Mouse (Mus musculus) splenic B cell, adult 2 months (primary cell): Measurements from ENCODE around the gene Zfp319.
"Not testable (repeated sequence)": the region's sequence is repeated elsewhere in the genome, so short reads cannot be mapped to it uniquely, and the experiment has no call there.

ENCODE experiments used
- DNase-seq: peaks from one replicate; pipeline ENCODE4 v3.0.0-alpha.2; 2011; ENCODE audit warnings: low read depth, low spot score
- H3K27me3 ChIP-seq: 2 replicates; pipeline ENCODE4 v1.6.1; 2012; ENCODE audit warnings: mild to moderate bottlenecking, low read length, moderate library complexity, mixed read lengths; ENCODE audit not compliant: control insufficient read depth, poor library complexity, insufficient read depth, severe bottlenecking
- H3K36me3 ChIP-seq: 2 replicates; pipeline ENCODE4 v1.6.1; 2012; ENCODE audit warnings: mild to moderate bottlenecking, low read length, moderate library complexity, mixed read lengths; ENCODE audit not compliant: control insufficient read depth, poor library complexity, insufficient read depth, severe bottlenecking

Zfp319 gene

DNA sequence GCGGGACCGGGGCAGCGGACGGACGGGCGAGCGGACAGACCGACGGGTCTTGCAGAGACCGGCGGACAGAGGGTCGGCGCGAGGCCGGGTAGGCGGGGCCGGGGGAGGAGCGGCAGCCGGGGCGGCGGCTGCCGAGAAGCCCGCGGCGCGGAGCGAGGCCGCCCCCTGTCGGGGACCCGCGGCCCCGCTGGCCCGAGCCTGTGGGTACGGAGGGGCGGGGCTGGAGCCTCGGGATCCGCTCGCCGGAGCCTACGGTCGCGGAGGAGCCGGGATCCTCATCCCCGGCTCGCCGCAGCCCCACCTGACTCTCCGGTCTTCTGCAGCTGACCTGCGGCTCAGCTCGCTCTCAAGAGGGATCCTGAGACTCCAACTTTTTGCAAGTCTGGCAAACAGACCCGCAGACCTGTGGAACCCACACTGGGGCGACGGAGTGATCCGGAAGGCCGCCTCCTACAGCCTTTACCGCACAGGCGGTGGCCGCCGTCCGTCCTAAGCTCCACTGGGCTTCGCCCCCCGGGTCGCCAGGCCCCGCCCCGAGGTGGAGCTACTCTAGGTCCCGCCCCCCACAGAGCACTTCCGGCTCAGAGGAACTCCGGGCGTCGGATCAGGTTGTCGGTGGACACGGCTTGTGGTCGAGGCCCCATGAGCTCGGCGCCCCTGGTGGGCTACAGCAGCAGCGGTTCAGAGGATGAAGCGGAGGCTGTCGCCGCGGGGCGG, at the start of gene Zfp319, which contains the start of gene Usb1:
Zfp319 (minus strand) TSS at position 231 of the 717 bp plus-strand sequence.
Usb1 (plus strand) TSS at position 565 of the 717 bp plus-strand sequence.
- Histone ChIP-seq H3K36me3 (peaks cover 6% of the 10 kb centered on the region), H3K27me3 (no peaks in the 10 kb centered on the region)
- peak; percentile 96 for DNase-seq

DNA sequence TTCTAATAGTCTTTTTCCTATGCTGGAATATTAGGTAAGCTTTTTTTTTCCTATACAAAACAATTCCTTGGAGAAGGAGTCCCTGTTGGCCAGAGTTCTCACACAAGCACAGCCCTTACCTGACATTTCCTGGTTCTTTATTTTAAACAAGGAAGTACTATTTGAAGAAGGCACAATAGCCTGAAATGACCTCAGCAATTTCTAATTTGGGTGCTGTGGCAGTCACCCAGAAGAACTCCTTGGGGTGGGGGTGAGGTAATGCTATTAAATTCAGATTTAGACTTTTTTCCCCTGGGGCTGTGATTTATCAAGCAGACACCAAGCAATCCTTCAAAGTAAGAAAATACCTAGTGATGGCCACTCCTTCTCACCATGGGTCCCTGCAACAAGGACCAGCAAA, 49.2 kb upstream of the Zfp319 start:
- no peaks in the 10 kb centered on the region for H3K27me3 ChIP-seq
- DNase-seq: peak; percentile 31
- H3K36me3 ChIP-seq: no peaks in the 10 kb centered on the region

DNA sequence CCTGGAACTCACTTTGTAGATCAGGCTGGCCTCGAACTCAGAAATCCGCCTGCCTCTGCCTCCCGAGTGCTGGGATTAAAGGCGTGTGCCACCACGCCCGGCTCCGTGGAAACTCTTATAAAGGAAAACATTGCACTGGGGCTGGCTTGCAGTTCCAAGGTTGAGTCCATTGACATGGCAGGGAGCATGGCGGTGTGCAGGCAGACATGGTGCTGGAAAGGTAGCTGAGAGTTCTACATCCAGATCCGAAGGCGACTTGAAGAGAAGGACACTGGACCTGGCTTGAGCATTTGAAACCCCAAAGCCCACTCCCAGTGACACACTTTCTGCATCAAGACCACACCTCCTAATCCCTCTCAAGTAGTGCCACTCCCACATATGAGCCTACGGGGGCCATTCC, 47.2 kb upstream of the Zfp319 start:
- not testable (repeated sequence) for DNase-seq, H3K36me3 ChIP-seq, H3K27me3 ChIP-seq

DNA sequence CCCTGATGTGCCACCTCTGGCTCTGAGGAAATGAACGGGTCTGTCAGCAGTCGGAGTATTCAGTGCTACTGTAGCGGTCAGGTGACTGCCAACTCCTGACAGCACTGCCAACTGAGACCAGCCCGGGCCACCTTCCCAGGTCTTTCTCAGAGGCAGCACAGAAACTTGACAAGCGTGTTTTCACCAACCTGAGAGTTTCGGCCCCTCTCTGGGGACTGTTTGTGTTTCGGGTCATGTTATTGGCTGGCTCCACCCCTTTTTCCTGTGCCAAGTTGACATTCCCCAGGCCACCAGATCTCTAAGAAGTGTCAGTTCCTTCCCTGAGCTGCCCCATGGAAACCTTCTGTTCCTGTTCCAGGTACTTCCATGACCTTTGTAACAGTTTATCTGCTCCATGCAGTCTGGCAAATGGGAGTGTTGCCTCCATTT, 46.1 kb upstream of the Zfp319 start:
- H3K27me3 ChIP-seq: no peaks in the 10 kb centered on the region
- H3K36me3 ChIP-seq: no peaks in the 10 kb centered on the region
- no peak for DNase-seq

DNA sequence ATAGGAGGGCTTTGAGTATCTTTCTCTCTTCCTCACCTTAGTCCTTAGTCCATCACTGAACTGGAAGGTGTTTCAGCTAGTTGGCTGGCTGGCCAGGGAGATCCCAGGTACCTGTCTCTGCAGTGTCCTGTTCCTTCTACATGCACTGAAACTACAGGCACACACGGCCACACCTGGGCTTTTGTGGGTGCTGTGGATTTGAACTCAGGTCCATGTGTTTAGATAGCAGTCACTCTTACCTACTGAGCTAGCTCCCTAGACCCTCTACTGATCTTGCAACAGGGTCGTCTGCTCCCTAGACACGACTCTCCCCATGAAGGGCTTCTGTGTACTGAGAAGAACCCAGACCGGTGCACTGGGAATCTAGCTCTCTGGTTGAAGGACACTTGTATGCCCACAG, 45.4 kb upstream of the Zfp319 start:
- Histone ChIP-seq H3K36me3 (no peaks in the 10 kb centered on the region), H3K27me3 (no peaks in the 10 kb centered on the region)
- DNase-seq: no peak

DNA sequence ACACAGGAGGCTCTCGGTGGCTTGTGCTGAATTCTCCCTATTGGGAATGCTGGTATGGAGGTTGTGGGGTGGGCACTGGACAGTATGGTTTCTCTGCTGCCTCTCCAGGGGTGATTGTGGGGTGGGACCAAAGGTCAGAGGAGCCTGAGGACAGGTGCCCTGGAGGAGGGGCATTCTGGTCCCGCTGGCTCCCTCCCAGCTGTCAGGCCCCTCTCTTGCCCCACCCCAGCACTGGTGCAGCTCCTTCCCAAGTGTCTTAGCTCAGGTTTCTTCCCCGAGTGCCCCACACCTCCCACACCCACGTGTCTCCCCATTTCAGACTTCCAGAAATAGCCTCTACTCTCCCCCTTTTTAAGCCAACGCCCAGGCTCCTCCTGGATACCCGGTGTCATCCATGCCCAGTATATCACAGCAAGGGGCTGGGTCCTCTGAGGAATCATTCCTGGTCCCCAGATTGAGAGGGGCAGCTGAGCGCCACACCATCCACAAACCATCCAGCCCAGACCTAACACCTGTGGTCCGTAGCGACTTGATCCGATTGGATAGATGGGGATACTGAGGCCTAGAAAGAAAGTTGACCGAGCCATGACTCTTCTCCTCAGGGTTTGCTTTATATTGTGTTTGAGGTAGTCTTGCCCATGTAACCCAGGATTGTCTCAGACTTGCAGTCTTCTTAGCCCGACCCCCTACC, 44.7 kb upstream of the Zfp319 start:
- no peak for DNase-seq
- Histone ChIP-seq H3K27me3 (no peaks in the 10 kb centered on the region), H3K36me3 (no peaks in the 10 kb centered on the region)

DNA sequence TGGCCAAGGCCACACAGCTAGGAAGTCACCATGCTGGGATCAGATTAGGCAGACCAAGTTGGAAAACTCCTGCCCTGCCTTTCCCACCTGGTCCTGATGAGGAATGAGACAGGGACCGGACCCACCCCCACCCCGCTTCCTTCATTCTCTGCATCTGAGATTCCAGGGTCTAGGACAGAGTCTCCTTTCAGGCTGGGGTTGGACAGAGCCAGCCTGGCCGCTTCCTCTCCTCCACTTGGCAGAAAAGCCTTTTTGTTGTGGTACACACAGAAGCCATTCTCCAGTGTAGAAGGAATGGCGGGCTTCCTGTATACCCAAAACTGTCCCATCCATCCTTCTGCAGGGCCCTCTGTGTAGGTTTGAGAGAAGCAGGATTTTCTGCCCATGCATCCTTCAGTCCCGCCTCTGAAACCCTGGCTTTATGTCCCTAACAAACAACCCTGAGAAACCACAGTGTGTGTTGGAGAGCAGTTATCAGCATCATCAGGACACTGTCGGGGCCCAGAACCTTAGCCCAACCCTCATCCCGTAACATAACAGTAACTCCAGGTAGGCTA, 43.7 kb upstream of the Zfp319 start:
- no peaks in the 10 kb centered on the region for H3K27me3 ChIP-seq
- DNase-seq: no peak
- no peaks in the 10 kb centered on the region for H3K36me3 ChIP-seq

DNA sequence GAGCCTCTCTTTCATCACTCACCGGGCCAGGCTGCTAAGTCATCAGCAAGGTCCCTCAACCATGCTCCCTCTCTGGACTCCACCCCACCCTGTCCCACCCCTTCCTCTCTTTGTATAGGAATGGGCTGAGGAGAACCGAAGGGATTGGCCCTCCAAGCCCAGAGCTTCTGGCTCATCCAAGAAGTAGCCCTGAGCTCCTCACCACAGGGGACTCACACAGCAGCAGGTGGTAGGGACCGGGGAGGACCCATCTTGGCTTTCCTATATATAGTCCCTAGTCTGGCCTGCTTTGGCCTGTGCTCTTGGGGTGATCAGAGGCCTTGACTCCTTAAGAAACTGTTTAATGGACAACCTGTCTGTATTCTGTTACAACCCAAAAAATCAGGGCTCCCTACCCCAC, 42.7 kb upstream of the Zfp319 start:
- no peaks in the 10 kb centered on the region for H3K27me3 ChIP-seq
- DNase-seq: no peak
- H3K36me3 ChIP-seq: no peaks in the 10 kb centered on the region

DNA sequence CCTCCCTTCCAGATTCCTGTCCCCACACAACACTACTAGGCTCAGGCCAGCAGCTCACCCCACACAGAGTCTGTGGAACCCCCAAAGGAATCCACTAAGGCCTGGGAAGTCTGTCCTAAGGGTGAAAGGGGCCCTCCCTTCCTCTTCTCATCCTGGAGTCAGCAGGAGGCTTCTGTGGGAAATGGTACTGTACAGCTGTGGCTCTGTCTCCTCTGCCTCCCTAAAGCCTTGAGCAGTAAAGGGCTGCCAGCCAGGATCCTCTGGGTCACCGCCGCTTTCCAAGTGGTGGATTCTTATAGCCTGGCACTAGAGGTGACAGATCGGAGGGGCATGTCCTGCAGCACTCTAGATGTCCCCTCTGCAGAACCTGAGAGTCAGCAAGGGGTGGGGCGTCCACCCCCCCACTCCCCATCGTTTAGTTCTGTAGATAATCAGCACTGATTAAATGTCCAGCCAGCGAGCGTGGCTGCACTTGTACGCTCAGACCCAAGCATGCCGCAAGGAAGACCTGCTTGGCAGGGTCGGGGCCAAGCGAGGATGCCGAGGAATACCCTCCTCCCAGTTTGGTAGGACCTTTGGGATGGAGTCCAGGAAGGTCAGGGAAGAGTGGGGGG, 41.7 kb upstream of the Zfp319 start:
- DNase-seq: no peak
- Histone ChIP-seq H3K36me3 (no peaks in the 10 kb centered on the region), H3K27me3 (no peaks in the 10 kb centered on the region)

DNA sequence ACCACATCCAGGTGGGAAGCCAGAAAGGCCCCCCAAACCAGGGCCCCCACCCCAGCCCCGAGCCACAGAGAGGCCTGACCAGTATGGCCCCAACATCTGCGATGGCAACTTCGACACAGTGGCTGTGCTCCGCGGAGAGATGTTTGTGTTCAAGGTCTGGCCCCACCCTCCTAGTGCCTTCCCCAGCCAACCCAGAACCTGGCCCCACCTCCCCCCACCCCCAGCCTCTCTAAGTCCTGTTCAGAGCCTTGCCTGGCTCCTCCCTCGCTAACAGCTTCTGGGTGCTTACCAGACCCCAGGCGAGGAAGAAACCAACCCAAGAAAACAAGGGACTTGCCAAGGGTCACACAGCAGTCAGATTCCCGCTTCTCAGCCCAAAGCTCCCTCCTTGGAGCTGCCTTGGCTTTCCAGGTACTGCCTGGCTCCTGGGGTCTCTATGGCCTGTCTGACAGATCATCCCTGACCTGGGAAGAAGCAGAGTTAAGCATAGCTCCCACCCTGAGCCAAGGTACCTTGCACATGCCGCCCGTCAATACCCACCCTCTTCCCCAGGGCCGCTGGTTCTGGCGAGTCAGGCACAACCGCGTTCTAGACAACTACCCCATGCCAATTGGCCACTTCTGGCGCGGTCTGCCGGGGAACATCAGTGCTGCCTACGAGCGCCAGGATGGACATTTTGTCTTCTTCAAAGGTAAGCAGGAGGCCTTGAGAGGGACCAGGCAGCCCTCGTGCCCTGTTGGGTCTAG, 38.0 kb upstream of the Zfp319 start:
- Histone ChIP-seq H3K36me3 (no peaks in the 10 kb centered on the region), H3K27me3 (no peaks in the 10 kb centered on the region)
- no peak for DNase-seq

DNA sequence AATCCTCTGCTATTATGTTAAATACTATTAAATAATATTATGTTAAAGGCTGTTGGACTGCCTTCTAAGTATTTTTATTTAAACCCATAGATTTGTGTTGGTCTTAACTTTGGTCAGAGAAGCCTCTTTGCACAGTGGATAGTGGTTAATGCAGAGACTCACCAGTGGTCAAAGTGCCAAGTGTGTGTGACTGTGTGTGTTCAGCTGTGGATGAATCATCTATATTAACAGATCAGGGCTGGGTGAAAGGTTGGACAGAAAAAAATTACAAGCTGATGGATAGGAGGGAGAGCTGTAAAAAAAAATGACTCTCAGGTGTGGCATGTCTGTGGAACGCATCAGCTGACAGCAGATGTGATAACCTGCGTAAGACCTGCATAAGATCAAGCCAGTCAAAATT, 32.1 kb upstream of the Zfp319 start:
- H3K36me3 ChIP-seq: no peaks in the 10 kb centered on the region
- no peak for DNase-seq
- no peaks in the 10 kb centered on the region for H3K27me3 ChIP-seq

DNA sequence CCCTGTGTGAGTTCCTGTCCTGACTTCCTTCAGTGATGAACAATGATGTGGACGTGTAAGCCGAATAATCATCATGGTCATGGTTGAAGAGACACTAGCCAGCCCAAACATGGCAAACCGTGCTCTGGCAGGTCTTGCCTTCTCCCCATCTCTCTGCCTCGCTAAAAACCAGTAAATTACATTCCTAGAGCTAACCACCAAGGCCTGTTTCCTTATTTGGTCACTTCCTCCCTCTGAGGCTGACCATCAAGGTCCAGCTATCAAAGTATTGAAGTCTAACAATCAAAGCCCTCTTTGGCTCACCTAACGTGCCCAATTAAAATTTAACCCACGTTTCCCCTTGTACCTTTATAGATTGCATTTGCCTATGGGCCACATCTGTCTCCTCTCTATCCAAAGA, 30.5 kb upstream of the Zfp319 start:
- Histone ChIP-seq H3K36me3 (no peaks in the 10 kb centered on the region), H3K27me3 (no peaks in the 10 kb centered on the region)
- no peak for DNase-seq

DNA sequence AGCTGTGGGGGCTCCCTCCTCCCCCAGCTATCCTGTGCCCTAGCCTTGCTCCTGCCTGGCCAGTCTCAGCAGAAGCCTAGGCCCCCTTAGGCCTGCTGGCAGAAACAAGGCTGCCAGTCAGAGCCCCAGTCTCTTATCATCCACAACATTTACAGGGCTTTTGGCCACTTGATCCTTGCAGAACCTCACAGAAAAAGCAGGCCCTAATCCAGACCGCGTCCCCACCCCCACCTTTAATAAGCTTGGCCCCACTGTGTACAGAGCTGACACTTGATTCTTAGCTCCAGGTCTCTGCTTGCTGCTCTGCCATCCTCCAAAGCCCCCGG, 29.2 kb upstream of the Zfp319 start:
- H3K27me3 ChIP-seq: no peaks in the 10 kb centered on the region; the same call in 1 of the 2 replicates
- no peaks in the 10 kb centered on the region for H3K36me3 ChIP-seq
- DNase-seq: no peak

DNA sequence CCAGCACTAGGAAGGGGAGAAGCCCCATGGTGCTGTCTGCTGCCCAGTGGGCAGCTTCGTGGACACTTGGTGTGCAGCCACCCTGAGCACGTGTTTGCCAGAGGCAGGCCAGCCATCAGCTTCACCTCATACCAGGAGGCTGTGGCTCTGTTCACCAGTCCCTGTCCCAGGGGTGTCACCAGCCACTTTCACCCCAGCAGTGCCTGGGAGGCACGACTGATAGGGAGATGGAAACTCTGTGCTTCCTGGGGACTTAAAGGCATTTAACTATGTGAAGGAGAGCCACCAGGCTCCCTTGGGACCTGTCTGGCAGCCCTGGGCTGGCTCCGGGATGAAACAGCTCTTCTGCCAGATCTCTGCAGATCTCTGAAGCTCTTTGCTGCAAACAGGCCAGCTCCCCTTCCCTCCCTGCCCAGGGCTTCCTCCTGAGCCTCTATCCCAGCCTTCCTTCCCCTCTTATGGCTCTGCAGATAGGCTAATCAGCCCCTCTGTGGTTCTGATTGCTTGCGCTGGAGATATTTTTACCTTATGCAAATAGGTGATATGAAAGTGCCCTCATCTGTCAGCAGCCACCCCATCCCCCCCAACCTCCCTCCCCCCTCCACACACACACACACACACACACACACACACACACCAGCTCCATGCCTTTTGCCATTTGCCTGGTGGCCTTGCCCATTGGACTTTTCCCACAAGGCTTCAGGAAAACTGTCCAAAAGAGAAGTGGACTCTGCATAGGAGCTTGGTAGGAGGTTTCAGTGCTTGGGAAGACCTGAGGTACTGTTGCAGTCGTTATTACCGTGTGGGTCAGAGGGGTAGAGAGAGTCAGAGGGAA, 28.6 kb upstream of the Zfp319 start:
- peak; percentile 27 for DNase-seq
- Histone ChIP-seq H3K36me3 (no peaks in the 10 kb centered on the region), H3K27me3 (no peaks in the 10 kb centered on the region; the same call in 1 of the 2 replicates)
